Mouse (Mus musculus) ES-CJ7 (cell line): ENCODE measurements around the gene Arhgap27.
A peak's percentile ranks its signal among the peaks of the same experiment; 100 is the strongest.

Experiments
- DNase-seq: peaks from one replicate; pipeline ENCODE4 v3.0.0; 2011; ENCODE audit warnings: low read depth, low spot score

The Arhgap27 gene

DNA sequence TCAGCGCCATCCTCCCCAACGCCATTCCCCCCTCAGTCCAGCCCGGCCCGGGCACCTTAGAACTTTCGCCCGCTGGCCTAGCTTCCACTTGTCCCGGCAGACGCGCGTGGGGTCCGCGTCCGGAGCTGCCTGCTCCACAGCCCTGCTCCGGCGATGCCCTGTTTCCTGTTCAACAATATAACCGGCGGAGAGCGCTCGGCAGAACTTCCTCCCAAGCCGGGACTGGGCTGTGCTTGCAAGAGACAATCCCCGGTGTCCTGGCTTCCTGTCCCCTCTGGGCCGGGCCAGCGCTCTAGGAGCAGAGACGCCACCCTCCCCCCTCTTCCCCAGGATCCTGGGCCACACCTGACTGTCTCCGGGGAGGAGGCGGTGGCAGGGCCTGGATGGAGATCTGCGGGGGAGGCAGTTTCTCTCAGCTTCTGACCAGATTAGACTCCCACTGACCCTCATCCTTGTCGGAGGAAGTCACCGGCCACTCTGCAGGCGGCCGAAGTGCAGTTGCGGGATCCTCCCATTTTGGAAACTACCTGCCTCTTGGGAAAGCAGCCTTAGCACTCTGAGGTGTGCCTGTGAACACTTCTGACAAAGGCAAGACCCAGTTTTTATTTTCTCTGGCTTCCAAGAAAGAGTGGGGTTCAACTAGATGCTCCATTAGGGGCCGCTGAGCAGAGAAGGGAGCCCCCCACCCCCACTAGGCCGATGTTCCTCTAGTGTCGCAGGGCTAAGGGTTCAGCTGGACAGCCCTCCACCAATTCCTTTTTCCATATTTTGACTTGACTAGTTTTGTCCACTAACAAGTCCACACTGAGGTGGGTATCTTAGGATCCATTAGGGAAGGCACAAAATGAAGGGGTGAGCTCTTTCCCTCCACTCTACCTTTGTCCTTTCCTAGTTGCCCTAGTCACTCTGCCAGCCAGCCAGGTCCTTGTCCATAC lies at the start of gene Arhgap27:
TSS of gene Arhgap27 (minus strand) at position 479 of the 935 bp plus-strand sequence.
- DNase-seq, result no peak

- DNase-seq, result peak; percentile 69
These were observed 49.5 kb upstream of the Arhgap27 start for GRCm38 (mm10) chr11:103412950-103413423.

DNA sequence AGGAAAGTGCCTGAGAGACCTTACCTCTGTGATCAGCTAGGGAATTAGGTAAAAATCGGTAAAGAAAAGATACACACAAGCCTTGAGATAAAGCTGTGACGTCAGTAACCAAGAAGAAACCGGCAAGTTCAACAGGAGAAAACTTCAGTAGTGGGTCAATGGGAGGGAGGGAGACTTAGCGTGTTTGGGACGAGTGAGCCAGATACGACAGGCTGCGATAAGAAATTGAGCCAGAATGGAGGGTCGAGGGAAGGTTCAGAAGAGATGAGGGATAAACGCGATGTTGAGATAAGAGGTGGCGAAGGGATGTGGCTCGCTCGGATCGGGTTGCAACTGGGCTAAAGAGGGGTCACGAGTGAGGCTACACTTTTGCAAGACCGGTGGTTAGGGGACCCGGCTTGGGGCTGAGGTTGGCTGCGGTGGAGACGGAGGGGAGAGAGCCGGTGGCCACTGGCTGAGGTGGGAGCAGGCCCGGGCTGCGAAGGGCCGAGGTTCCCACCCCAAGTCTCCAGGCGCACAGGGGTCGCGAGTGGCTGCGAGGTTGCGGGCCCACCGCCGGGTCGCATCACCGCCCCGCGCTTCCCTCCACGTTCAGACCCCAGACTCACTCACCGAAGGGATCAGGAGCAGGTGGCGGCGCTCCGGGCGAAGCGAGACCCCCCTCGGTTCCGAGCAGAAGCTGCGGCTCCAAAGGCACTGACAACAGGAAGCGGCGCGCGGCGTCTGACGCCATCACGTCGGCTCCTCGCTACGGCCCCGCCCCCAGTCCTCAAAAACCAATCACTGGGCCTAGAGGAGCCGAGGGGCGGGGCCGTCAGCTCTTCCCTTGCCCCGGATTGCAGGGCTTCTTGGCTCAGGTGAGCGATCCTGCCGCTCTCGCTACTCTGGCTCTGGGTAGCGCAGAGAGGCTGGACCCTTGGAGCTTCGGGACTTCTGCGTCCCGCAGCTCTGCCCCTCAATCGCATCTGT lies 48.8 kb upstream of the Arhgap27 start, which contains the start of gene Plekhm1:
TSS of gene Plekhm1 (minus strand) at position 707 of the 969 bp plus-strand sequence.
- peak; percentile 95 for DNase-seq

DNA sequence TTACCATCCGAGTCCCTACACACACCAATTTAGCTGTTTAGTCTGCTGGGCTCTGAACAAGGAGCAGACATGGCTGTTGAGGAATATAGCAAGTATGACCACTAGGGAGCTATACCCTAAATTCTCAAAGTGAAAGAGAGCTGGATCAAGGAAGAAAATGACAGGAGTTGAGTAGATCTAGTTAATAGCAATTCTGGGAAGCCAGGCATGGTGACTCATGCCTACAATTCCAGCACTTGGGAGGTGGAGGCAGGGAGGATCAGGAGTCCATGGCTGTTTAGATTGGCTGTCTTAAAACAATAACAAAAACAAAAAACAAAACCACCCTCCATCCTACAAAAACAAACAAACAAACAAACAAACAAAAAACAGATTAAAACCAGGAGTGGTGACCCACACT lies 47.8 kb upstream of the Arhgap27 start:
- DNase-seq, result no peak

DNA sequence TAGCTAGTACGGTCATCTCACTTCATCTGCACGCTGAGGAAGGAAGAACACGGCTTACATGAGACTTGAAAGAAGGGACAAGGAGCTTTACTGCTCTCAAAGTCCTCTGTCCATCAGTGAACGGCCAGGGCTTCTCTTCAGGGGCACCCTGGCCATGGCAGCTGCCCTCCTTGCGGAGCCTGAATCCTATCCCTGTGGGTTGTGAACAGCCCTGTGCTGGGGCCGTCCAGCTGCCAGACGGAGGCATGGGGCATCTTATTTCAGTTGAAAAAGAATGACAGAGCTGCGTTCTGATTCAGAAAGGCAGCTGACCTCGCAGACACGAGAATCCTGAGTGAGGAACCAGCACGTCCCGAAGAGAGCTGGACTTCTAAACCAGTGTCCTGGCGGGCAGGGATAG lies 45.4 kb upstream of the Arhgap27 start:
- no peak for DNase-seq

- peak; percentile 80 for DNase-seq
These were observed 43.6 kb upstream of the Arhgap27 start for GRCm38 (mm10) chr11:103407136-103407535.

DNA sequence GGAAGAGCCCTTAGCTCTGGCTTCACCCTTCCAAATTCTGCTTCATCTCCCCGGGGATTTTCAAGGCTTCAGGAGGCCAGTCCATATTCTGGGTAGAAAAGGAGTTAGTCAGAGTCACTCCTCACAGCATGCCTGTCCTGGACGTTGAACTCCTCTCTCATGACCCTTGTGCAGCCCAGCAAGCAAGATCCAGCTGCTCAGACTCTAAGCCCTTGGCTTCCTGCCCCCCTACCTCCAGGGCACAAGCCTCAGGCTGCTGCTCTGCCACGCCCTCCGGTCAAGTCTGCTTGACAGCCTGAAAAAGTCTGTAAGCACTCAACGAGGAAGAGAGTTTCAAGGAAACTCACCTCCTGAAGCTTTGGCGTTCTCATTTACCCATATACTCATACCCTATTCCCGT lies 43.1 kb upstream of the Arhgap27 start:
- peak; percentile 87 for DNase-seq

GRCm38 (mm10) chr11:103405814-103406213 lies 42.3 kb upstream of the Arhgap27 start:
- no peak for DNase-seq

DNA sequence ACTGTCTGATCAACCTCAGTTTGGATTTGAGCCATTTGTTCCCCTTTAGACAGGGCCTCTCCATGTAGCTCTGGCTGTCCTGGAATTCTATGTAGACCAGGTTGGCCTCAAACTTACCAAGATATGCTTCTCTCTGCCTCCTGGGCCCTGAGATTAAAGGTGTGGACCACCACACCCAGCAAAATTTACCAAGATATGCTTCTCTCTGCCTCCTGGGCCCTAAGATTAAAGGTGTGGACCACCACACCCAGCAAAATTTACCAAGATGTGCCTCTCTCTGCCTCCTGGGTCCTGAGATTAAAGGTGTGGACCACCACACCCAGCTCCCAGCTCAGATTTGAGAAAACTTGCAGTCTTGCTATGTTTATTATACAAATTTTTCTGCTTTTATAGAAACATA lies 41.1 kb upstream of the Arhgap27 start:
- DNase-seq, result no peak

- peak; percentile 92 for DNase-seq
These were observed 40.3 kb upstream of the Arhgap27 start for GRCm38 (mm10) chr11:103403776-103404175.

DNA sequence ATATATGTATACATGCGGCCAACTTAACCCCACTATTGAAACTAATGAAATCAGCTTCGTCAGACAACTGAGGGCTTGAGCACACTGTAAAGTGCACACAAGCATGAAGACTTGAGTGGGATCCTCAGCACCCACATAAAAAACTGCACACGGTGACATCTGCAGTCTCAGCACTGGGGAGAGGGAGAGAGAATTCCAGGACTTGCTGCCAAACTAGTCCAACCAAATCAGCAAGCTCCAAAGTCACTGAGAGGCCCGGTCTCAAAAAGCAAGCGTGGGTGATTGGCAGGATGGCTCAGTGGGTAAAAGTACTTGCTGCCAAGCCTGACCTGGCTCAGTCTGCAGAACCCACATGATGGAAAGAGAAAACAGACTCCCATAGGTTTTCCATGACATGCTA lies 39.2 kb upstream of the Arhgap27 start:
- DNase-seq, result no peak

DNA sequence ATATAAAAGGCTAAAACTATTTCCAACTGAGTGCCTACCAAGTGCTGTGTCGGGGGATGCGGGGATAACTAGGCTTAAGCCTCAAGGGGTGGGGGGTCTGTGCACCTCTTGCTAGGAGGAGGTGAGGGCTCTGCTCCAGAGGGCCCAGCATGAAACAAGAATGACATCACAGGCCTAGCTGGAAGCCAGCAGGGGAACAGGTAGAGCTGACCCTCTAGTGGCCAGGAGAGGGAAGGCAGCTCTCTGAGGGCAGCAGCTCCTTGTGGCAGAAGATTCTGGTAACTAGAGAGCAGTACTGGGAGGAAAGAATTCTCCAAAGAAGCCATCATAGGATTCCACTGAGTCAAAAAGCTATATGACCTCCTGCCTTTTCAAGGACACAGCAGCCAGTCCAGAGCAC lies 38.7 kb upstream of the Arhgap27 start:
- DNase-seq, result peak; percentile 75

DNA sequence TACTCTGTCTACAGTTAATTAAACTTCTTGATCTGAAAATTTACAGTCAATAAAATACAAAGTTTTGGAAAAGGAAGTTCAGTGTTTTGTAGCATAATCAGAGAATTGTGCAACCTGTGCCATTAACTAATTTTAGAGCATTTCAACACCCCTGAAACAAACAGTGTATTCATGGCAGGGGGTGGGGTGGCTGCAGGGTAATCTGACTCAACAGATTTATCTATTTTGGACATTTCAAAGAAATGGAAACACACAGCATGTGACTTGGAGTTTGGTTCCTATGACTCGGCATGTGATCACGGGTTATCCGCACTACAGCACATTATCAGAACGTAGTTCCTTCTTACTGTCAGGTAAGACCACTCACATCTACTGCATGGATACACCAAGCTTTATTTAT lies 36.5 kb upstream of the Arhgap27 start:
- DNase-seq, result no peak

- DNase-seq, result no peak
These were observed 35.6 kb upstream of the Arhgap27 start for GRCm38 (mm10) chr11:103399050-103399449.

GRCm38 (mm10) chr11:103396682-103397081 lies 33.2 kb upstream of the Arhgap27 start:
- DNase-seq, result no peak

GRCm38 (mm10) chr11:103396236-103396635 lies 32.7 kb upstream of the Arhgap27 start:
- no peak for DNase-seq

- DNase-seq, result no peak
These were observed 31.1 kb upstream of the Arhgap27 start for GRCm38 (mm10) chr11:103394604-103395003.

GRCm38 (mm10) chr11:103394025-103394424 lies 30.5 kb upstream of the Arhgap27 start:
- no peak for DNase-seq

DNA sequence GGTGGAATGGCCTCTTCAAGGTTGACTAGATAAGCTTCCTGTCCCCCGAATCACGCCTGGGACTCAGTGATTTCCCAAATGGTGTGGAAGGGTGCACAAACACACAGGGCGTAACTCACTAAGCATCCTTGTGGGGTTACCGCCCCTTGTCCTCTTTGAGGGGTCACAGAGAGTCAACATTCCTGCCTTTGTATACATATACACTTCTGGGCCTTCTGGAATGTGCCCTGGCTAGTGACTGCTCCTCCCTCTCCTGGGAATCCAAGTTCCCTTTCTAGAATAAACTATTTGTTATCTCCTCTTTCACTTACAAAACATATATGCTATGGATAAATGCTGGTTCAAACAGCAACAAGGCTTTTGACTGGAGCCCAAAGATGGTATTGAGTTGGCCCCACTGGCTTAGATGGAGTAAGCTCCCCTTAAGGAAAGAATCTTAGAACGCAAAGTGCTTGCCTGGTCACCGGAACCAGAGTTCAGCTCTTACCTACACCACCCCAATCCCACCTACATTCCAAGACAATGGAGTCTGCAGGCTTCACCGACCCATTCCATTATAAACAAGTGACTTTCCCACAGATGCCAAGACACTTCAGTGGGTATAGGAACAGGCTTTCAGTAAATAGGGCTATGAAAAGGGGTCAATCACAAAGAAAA lies 24.5 kb upstream of the Arhgap27 start:
- DNase-seq, result peak; percentile 75

- DNase-seq, result no peak
These were observed 23.3 kb upstream of the Arhgap27 start for GRCm38 (mm10) chr11:103386827-103387226.

- no peak for DNase-seq
These were observed 18.6 kb upstream of the Arhgap27 start for GRCm38 (mm10) chr11:103381956-103382613.
